Mouse (Mus musculus): ENCODE data around the gene Kdm2b.

Kdm2b gene

GRCm38 (mm10) chr5:122989551-122990330 lies at the start of gene Kdm2b:
Gene Kdm2b, minus strand, starts transcription at chr5:122989823.
- DNase-seq = peak; percentile 5 to 20

GRCm38 (mm10) chr5:123039120-123039752 lies 49.6 kb upstream of the Kdm2b start:
- peak; percentile 87 to 91 for DNase-seq

GRCm38 (mm10) chr5:123038115-123038514 lies 48.5 kb upstream of the Kdm2b start:
- no peak for DNase-seq

- peak; percentile 56 to 73 for DNase-seq
Measured at GRCm38 (mm10) chr5:123035564-123035963, 45.9 kb upstream of the Kdm2b start.

GRCm38 (mm10) chr5:123035089-123035488 lies 45.5 kb upstream of the Kdm2b start:
- DNase-seq = no peak

GRCm38 (mm10) chr5:123033646-123034160 lies 44.1 kb upstream of the Kdm2b start:
- DNase-seq = no peak

- DNase-seq = no peak
Measured at GRCm38 (mm10) chr5:123031312-123031711, 41.7 kb upstream of the Kdm2b start.

- DNase-seq = no peak
Measured at GRCm38 (mm10) chr5:123029729-123030128, 40.1 kb upstream of the Kdm2b start.

GRCm38 (mm10) chr5:123027436-123027835 lies 37.8 kb upstream of the Kdm2b start:
- peak; percentile 28 to 41 for DNase-seq

- DNase-seq = no peak
Measured at GRCm38 (mm10) chr5:123026414-123026813, 36.8 kb upstream of the Kdm2b start.

- DNase-seq = peak; percentile 42 to 50
Measured at GRCm38 (mm10) chr5:123024965-123025573, 35.4 kb upstream of the Kdm2b start.

- DNase-seq = no peak
Measured at GRCm38 (mm10) chr5:123024312-123024711, 34.7 kb upstream of the Kdm2b start.

GRCm38 (mm10) chr5:123023049-123023448 lies 33.4 kb upstream of the Kdm2b start:
- DNase-seq = peak; percentile 59 to 69

GRCm38 (mm10) chr5:123021438-123021837 lies 31.8 kb upstream of the Kdm2b start:
- no peak for DNase-seq

- DNase-seq = no peak
Measured at GRCm38 (mm10) chr5:123020426-123020825, 30.8 kb upstream of the Kdm2b start.

GRCm38 (mm10) chr5:123019336-123020016 lies 29.9 kb upstream of the Kdm2b start:
- DNase-seq = no peak

GRCm38 (mm10) chr5:123017504-123017903 lies 27.9 kb upstream of the Kdm2b start:
- DNase-seq = peak; percentile 28 to 43

- peak; percentile 46 to 65 for DNase-seq
Measured at GRCm38 (mm10) chr5:123015915-123016314, 26.3 kb upstream of the Kdm2b start.

GRCm38 (mm10) chr5:123014753-123015701 lies 25.4 kb upstream of the Kdm2b start, which contains the start of gene Orai1:
Gene Orai1, plus strand, starts transcription at chr5:123015074.
- DNase-seq = peak; percentile 98

- DNase-seq = peak; percentile 67 to 71
Measured at GRCm38 (mm10) chr5:123013599-123014315, 24.1 kb upstream of the Kdm2b start.

- DNase-seq = no peak
Measured at GRCm38 (mm10) chr5:123011705-123012104, 22.1 kb upstream of the Kdm2b start.

All from lung, adult 18-20 months (tissue).